Mouse (Mus musculus): ENCODE measurements around the gene Dclre1b. TPM values are rescaled to one million over a fixed set of nuclear protein-coding genes. Genes with fewer than 3 reads are reported as not detected.
"Not testable (repeated sequence)": the region's sequence is repeated elsewhere in the genome, so short reads cannot be mapped to it uniquely, and the experiment has no call there.

Gene Dclre1b
- polyA plus RNA-seq, 1 experiment: 8.5 TPM

DNA sequence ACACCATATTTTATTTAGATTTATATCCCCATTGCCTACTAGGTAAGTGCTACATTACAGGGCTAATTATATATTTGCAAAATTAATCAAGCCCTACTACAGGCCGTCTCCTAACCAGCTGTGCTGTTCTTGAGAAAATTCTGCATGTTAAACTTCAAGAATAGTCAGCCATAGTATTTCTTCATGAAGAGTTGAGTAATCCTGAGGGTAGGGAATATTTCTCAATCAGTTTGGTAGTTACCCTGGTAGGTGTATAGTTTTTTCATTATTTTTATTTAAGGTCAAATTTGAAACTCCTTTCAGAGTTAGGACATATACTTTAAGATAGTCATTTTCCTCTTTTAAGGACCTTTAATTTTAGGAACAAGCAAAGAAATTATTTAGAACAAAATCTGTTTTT lies 3.6 kb downstream of the Dclre1b start:
- H3K4me1 ChIP-seq (ENCODE audit: control insufficient read depth, insufficient read depth, low read length): peaks cover 14% of the 10 kb centered on the region
- TF ChIP-seq POLR2A (IDR thresholded peaks at IDR 0.05; ENCODE audit: borderline replicate concordance, insufficient read depth, low read length): no peak
- H3K27ac ChIP-seq (ENCODE audit: insufficient read depth, low read length): no peak overlapping the region
- no peaks in the 10 kb centered on the region for H3K27me3 ChIP-seq (ENCODE audit: control insufficient read depth, insufficient read depth, low read length)
- WGBS: 94% methylated on average over 1 of the region's 1 CpGs
- no peak overlapping the region for H3K4me3 ChIP-seq (replicated peaks; ENCODE audit: insufficient read depth, low read depth, low read length)
- no peak for DNase-seq

DNA sequence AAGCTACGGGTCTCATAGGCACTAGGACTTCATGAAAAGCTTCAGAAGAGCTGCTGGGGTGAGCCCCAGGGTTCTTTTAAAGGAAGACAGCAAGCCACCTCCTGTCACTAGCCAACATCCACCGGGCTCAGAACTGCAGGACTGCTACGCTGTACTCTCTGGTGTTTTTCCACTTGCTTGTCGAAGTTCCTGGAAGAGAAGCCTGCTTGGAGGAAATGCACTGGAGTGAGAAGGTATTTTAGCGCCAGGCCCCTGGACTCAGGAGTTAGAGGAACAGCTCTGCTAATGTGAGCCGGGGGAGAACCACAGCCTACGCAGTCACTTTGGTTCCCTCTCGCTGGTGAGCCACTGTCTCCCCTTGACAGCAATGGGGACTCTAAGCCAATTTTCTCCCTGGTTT lies 6.4 kb downstream of the Dclre1b start:
- no peaks in the 10 kb centered on the region for H3K27me3 ChIP-seq (ENCODE audit: control insufficient read depth, insufficient read depth, low read length)
- peak overlapping the region; percentile 40; the same call in 1 of the 2 replicates for H3K27ac ChIP-seq (ENCODE audit: insufficient read depth, low read length)
- no peak for DNase-seq
- H3K4me1 ChIP-seq (ENCODE audit: control insufficient read depth, insufficient read depth, low read length): peaks cover 11% of the 10 kb centered on the region
- WGBS: 74% methylated on average over 8 of the region's 8 CpGs
- no peak for TF ChIP-seq POLR2A (IDR thresholded peaks at IDR 0.05; ENCODE audit: borderline replicate concordance, insufficient read depth, low read length)
- TF ChIP-seq CTCF (IDR thresholded peaks at IDR 0.05; ENCODE audit: borderline replicate concordance, insufficient read depth, low read depth, low read length): no peak
- H3K4me3 ChIP-seq (replicated peaks; ENCODE audit: insufficient read depth, low read depth, low read length): no peak overlapping the region

DNA sequence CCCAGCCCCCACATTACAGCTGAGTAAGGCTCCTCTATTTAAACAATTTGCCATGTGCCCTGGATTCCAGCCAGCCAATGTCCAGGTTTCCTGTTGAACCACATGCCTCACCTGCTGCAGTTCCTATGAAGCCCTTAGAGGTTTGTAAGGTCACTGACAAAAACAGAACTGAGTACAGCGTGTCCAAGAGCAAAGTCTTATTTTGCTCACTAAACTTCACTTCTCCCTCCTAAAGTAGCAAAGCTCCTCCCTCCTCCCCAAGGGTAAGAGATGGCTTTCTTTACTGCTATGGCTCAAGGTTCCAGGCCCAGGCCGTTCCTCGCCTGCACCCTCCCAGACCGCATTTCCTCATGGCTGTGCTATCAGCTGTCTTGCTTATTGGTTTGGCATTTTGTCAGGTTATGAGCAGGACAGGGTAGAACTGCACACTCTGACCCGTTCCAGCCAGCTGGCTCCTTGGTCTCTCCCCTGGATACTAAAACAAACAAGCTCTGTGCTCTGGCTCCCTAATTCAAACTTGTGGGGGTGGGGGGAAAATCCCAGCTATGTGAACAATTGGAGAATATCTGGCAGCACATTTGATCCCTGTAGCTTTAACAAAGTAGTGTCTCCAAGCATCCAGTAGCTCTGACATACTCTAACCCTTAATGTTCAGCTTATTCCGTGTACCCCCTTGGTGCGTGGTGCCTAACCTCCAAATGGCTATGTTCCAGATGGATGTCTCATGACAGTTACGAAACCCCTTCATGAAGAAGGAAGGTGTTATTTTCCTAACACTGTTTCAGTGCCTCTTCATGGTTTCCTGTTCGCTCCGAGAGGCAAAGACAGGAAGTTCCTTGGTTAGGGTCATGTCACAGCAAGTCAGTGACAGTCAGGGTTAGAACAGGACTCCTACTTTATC lies 7.4 kb downstream of the Dclre1b start:
- peak; percentile 64 to 80 for DNase-seq
- 24% methylated on average over 10 of the region's 10 CpGs for WGBS
- H3K27me3 ChIP-seq (ENCODE audit: control insufficient read depth, insufficient read depth, low read length): no peaks in the 10 kb centered on the region
- peaks cover 10% of the 10 kb centered on the region for H3K4me1 ChIP-seq (ENCODE audit: control insufficient read depth, insufficient read depth, low read length)
- TF ChIP-seq CTCF (IDR thresholded peaks at IDR 0.05; ENCODE audit: borderline replicate concordance, insufficient read depth, low read depth, low read length) (no peak), POLR2A (IDR thresholded peaks at IDR 0.05; ENCODE audit: borderline replicate concordance, insufficient read depth, low read length) (no peak)
- H3K4me3 ChIP-seq (replicated peaks; ENCODE audit: insufficient read depth, low read depth, low read length): no peak overlapping the region
- peak overlapping the region; percentile 71 for H3K27ac ChIP-seq (ENCODE audit: insufficient read depth, low read length)

DNA sequence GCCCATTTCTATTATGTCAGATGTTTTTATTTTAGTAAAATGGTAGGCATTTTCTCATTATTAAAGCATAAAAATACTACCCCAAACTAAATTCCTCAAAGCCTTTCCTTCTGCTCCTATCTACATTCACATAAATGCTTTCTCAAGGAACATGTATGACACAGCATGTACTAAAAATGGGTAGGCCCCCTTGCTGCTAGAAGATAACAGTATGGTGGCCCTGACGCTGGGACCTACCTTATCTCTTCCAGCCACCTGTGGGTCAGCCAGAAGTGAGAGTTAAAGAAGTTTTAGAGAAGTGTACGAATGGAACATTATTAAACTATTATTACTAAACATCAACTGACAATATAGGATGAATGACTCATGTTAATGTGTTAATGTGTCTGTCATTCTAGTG lies 9.7 kb downstream of the Dclre1b start:
- H3K4me1 ChIP-seq (ENCODE audit: control insufficient read depth, insufficient read depth, low read length): peaks cover 10% of the 10 kb centered on the region
- 84% methylated on average over 2 of the region's 2 CpGs for WGBS
- DNase-seq: no peak
- H3K4me3 ChIP-seq (replicated peaks; ENCODE audit: insufficient read depth, low read depth, low read length): no peak overlapping the region
- no peak overlapping the region for H3K27ac ChIP-seq (ENCODE audit: insufficient read depth, low read length)
- TF ChIP-seq CTCF (IDR thresholded peaks at IDR 0.05; ENCODE audit: borderline replicate concordance, insufficient read depth, low read depth, low read length) (no peak), POLR2A (IDR thresholded peaks at IDR 0.05; ENCODE audit: borderline replicate concordance, insufficient read depth, low read length) (no peak)
- H3K27me3 ChIP-seq (ENCODE audit: control insufficient read depth, insufficient read depth, low read length): no peaks in the 10 kb centered on the region

DNA sequence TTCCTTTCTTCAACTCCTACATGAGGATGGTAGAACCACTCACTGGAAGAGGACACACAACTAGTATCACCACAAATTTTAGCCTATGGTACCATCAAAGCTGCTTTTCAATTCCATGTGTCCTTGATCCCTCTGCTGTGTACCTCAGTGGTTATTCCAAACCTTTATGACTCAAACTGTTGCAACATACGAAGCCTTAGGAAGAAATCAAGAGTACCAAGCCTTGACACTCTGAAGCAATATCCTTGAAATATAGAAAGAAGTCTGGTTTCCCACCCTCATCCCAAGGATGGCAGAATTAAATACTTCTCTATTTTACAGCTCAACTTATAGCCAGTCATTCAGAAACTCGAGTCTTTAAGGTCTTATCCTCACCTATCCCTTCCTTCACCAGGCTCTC lies 12.9 kb downstream of the Dclre1b start:
- DNase-seq: no peak
- Histone ChIP-seq H3K27me3 (ENCODE audit: control insufficient read depth, insufficient read depth, low read length) (no peaks in the 10 kb centered on the region), H3K4me1 (ENCODE audit: control insufficient read depth, insufficient read depth, low read length) (peaks cover under 1% of the 10 kb centered on the region; the same call in 1 of the 2 replicates), H3K4me3 (replicated peaks; ENCODE audit: insufficient read depth, low read depth, low read length) (no peak overlapping the region), H3K27ac (ENCODE audit: insufficient read depth, low read length) (no peak overlapping the region)
- TF ChIP-seq CTCF (IDR thresholded peaks at IDR 0.05; ENCODE audit: borderline replicate concordance, insufficient read depth, low read depth, low read length) (no peak), POLR2A (IDR thresholded peaks at IDR 0.05; ENCODE audit: borderline replicate concordance, insufficient read depth, low read length) (no peak)
- 61% methylated on average over 2 of the region's 2 CpGs for WGBS

DNA sequence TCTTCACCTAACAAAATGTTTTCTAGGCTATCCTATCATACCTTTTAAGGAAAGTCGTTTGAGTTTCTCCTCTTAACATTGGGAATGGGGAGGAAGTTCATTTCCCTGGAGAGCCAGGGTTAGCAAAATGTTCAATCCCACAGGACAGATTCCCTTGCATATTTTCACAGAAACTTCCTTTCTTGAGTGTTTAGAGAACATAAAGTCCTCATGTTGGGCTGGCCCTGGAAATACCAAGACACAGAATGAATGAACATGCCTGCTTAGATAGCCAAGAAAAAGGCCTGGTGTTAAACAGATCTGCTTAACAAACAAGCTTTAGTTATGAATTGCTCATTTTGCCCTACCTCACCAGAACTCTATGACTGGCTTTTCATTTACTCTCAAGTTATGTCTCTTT lies 16.7 kb downstream of the Dclre1b start:
- no peak for DNase-seq
- TF ChIP-seq POLR2A (IDR thresholded peaks at IDR 0.05; ENCODE audit: borderline replicate concordance, insufficient read depth, low read length) (no peak), CTCF (IDR thresholded peaks at IDR 0.05; ENCODE audit: borderline replicate concordance, insufficient read depth, low read depth, low read length) (no peak)
- Histone ChIP-seq H3K4me1 (ENCODE audit: control insufficient read depth, insufficient read depth, low read length) (peaks cover 4% of the 10 kb centered on the region; the same call in 1 of the 2 replicates), H3K4me3 (replicated peaks; ENCODE audit: insufficient read depth, low read depth, low read length) (no peak overlapping the region), H3K27me3 (ENCODE audit: control insufficient read depth, insufficient read depth, low read length) (no peaks in the 10 kb centered on the region), H3K27ac (ENCODE audit: insufficient read depth, low read length) (no peak overlapping the region)
- WGBS: 90% methylated on average over 1 of the region's 1 CpGs

DNA sequence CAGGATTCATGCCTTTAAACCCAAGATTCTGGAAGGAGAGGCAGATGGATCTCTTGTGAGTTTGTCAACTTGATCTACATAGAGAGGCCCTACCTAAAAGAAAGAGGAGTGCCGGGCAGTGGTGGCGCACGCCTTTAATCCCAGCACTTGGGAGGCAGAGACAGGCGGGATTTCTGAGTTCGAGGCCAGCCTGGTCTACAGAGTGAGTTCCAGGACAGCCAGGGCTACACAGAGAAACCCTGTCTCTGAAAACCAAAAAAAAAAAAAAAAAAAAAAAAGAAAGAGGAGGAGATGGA lies 17.2 kb downstream of the Dclre1b start:
- not testable (repeated sequence) for DNase-seq; H3K4me3 ChIP-seq (replicated peaks; ENCODE audit: insufficient read depth, low read depth, low read length); H3K27me3 ChIP-seq (ENCODE audit: control insufficient read depth, insufficient read depth, low read length); H3K4me1 ChIP-seq (ENCODE audit: control insufficient read depth, insufficient read depth, low read length)
- peak overlapping the region; percentile 99; the same call in 1 of the 2 replicates for H3K27ac ChIP-seq (ENCODE audit: insufficient read depth, low read length)
- WGBS: 81% methylated on average over 5 of the region's 5 CpGs

DNA sequence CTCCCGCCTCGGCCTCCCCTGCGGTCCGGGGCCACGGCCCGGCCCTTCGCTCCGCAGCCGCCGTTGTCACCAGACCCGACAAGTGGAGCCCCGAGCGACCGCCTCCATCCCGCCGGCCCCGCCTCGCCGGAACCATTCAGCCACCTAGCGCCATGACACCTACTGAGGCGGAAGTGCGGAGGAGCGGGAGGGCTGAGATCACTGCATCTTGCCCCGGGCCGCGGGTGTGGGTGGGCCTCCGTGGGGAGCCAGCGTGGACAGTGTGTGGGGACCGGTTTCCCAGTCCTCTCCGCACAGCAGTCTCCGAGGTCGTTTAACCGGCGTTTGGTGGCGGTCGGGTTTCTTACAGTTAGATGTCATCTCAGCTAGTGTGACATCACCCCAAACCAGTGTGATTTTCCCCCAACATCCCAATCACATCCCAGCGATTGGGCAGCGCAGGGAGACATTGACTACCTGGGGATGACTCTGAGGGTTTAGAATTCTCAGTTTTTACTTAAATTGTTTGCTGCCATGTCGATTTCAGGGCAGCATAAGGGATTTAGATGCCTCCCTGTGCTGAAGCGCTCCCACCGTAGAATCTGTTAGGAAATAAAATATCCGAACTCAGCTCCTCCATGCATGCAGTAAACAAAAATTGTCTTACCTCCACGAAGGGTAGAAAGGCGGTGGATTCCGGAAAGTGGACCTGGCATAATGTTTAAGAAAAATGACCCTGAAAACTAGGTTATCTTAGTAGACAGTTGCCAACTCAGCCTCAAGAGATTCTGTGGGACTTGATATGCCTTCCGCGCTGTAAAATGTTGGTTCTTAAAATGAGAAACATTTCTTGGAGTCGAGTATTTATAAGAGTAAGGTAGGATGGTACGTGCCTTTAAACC lies 17.8 kb downstream of the Dclre1b start, which contains the start of gene Hipk1:
Gene Hipk1 (minus strand): TSS at position 334 of the 881 bp plus-strand sequence.
- peak within 1 kb of the TSS; percentile 99 for H3K27ac ChIP-seq (ENCODE audit: insufficient read depth, low read length)
- peak; percentile 97 for DNase-seq
- H3K4me3 ChIP-seq (replicated peaks; ENCODE audit: insufficient read depth, low read depth, low read length): peak within 1 kb of the TSS; percentile 96
- H3K4me1 ChIP-seq (ENCODE audit: control insufficient read depth, insufficient read depth, low read length): peaks cover 4% of the 10 kb centered on the region; the same call in 1 of the 2 replicates
- 7% methylated on average over 49 of the region's 49 CpGs for WGBS
- TF ChIP-seq POLR2A (IDR thresholded peaks at IDR 0.05; ENCODE audit: borderline replicate concordance, insufficient read depth, low read length) (peak; percentile 94), CTCF (IDR thresholded peaks at IDR 0.05; ENCODE audit: borderline replicate concordance, insufficient read depth, low read depth, low read length) (0 out of 2 replicates have a peak, but pooled peaks have one; percentile 6)
- H3K27me3 ChIP-seq (ENCODE audit: control insufficient read depth, insufficient read depth, low read length): no peaks in the 10 kb centered on the region

All from cerebellum, adult 2 months (tissue).